Mouse (Mus musculus) CD4-positive naive resting alpha-beta T cell, adult 57 days (primary cell): ENCODE measurements around the gene Ifit3b. TPM values are rescaled to one million over a fixed set of nuclear protein-coding genes. Genes with fewer than 3 reads are reported as not detected.

Source experiments
- total RNA-seq: library from RNA; stranded (reverse); gene quantifications from one replicate; pipeline ENCODE4 v1.2.4, GENCODE M21; 2023

The Ifit3b gene
- total RNA-seq: 1.2 TPM

DNA sequence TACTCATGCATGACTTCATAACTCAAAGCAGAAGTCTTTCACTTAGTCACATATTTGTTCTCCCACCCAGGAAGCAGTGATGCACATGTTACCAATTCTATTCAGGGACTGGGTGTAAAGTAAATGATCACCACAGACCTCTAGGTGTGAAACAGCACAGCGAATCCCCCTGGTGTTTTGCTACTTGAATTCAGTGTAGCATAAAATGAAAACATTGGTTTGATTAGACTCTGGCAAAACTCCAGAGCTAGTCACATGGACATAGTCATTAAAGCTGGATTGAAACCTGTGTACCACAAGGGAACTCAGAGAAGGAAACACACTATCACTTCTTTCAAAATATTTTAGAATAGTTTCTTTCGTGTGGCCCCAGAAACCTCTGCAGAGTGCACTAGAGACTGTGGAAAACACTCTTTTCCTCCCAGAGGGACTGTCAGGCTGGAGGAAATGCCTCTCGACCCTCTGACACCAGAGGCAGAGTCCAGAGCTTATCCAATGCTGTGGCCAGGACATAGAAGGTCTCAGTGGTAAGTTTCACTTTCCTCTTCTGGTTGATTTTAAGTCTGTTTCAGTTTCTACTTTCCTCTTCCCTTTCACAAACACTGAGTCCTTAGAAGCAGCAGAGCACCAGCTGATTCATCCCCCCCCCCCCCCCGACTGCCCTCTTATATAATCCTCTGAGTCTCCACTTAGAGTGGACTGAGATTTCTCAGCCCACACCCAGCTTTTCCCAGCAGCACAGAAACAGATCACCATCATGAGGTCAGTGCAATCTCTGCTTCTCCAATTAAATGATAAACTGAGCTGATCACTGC lies at the start of gene Ifit3b:
Gene Ifit3b, plus strand, starts transcription at position 734 of the 815 bp plus-strand sequence.

DNA sequence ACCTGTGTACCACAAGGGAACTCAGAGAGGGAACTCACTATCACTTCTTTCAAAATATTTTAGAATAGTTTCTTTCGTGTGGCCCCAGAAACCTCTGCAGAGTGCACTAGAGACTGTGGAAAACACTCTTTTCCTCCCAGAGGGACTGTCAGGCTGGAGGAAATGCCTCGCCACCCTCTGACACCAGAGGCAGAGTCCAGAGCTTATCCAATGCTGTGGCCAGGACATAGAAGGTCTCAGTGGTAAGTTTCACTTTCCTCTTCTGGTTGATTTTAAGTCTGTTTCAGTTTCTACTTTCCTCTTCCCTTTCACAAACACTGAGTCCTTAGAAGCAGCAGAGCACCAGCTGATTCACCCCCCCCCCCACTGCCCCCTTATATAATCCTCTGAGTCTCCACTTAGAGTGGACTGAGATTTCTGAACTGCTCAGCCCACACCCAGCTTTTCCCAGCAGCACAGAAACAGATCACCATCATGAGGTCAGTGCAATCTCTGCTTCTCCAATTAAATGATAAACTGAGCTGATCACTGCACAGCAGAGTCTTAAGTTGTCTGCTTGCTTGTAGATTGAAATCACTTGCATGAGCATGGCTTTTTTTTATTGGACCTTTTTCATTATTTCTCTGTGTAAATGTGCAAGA lies 24.5 kb upstream of the Ifit3b start, which contains the start of gene Ifit3:
Gene Ifit3, plus strand, starts transcription at position 406 of the 641 bp plus-strand sequence.

DNA sequence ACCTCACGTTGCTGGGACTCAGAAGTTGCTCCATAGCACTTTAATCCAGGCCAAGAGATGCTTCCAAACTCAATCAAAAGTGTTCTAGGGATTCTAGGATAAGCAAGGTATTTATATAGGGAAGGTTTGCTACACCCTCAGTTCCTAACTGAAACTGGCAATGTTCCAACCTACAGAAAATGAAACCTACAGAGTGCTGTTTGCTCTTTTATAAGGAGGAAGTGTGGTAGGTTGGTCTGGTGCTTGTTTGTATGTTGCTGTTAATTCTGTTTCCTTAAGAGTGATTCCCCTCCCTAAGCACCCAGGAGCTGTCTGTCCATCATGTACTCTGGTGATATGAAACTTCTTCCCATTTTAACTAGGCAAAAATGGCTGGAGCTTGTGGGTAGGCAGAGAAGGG lies 5.9 kb upstream of the Ifit3b start, which contains the start of gene Ifit1bl1:
Gene Ifit1bl1, minus strand, starts transcription at position 69 of the 400 bp plus-strand sequence.

DNA sequence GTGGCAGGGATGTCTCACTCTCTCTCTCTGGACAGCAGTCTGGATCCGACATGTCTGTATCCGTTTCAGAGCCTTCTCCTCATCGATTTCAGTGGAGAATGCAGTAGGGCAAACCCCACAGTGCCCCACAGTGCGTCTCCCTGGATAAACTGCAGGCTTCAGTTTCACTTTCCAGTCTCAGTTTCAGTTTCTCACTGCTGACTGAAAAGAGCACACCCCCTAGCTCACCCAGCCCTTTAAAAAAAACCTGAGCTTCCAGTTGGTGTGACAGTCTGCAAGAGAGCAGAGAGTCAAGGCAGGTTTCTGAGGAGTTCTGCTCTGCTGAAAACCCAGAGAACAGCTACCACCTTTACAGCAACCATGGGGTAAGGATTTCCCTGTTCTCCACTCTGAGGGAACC lies 32.9 kb downstream of the Ifit3b start, which contains the start of the genes Ifit1bl2 and Ifit1:
Gene Ifit1bl2, minus strand, starts transcription at position 121 of the 400 bp plus-strand sequence.
Gene Ifit1, plus strand, starts transcription at position 249 of the 400 bp plus-strand sequence.

Other genes starting within 250 kb of the Ifit3b start
- gene Ch25h, start 132.8 kb upstream of the Ifit3b start, total RNA-seq: not detected
- gene Lipa, start 80.5 kb upstream of the Ifit3b start, total RNA-seq: 71.9 TPM
- gene Ifit2, start 57.3 kb upstream of the Ifit3b start, total RNA-seq: 18.4 TPM
- 6.6 TPM for gene Ifit3, start 24.4 kb upstream of the Ifit3b start, total RNA-seq
- gene Ifit1bl1, start 6.0 kb upstream of the Ifit3b start, total RNA-seq: 8.3 TPM
- gene Ifit1bl2, start 32.8 kb downstream of the Ifit3b start, total RNA-seq: 0.50 TPM
- 6.4 TPM for gene Ifit1, start 32.9 kb downstream of the Ifit3b start, total RNA-seq
- not detected for gene Slc16a12, start 139.3 kb downstream of the Ifit3b start, total RNA-seq